Mouse (Mus musculus) WW6 (cell line): ENCODE results near the gene Sesn1.
A peak's percentile ranks its signal among the peaks of the same experiment; 100 is the strongest.
"Not testable (repeated sequence)": the region's sequence is repeated elsewhere in the genome, so short reads cannot be mapped to it uniquely, and the experiment has no call there.

Experiments used
- DNase-seq: peaks from one replicate; pipeline ENCODE4 v3.0.0-alpha.2; 2013; ENCODE audit warnings: low read depth, low spot score

The Sesn1 gene

GRCm38 (mm10) chr10:41912290-41912994 is 102.7 kb downstream of the Sesn1 start:
- DNase-seq: no peak

DNA sequence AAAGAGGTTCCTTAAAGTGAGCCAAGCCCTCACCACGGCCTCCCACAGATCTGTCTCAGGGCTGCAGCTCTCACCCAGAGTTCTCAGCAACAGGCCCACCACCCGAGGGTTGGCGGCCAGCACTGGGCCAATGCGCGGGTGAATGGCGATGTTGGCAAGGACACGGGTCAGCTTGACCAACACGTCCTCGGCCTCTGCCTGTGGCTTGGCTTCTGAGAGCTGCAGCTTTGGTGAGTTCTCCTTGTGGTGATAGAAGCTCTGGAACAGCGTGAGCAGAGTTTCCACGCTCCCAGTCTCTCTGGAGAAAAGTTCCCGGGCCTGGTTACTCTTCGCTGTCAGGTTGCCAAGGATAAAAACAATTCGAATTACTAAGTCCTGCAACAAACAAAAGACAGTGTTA is 117.0 kb downstream of the Sesn1 start:
- DNase-seq: no peak

DNA sequence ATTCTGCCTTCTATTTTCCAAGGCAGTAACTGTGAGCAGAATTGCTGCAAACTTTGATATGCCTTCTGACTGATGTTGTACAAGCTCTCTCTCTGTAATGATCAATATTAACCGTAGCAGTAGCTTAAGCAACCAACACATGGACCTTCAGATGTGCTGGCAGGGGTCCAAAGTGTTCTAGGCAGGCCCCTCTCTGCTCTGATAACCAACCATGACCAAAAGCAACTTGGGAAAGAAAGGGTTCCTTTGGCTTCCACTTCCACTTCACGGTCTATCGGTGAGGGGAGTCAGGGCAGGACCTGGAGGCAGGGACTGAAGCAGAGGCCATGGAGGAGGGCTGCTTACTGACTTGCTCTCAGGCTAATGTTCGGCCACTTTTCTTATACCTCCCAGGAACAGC is 121.2 kb downstream of the Sesn1 start:
- DNase-seq: no peak

GRCm38 (mm10) chr10:41931962-41932361 is 122.2 kb downstream of the Sesn1 start:
- DNase-seq: no peak

- DNase-seq: no peak
These were observed 123.2 kb downstream of the Sesn1 start for GRCm38 (mm10) chr10:41932943-41933342.

DNA sequence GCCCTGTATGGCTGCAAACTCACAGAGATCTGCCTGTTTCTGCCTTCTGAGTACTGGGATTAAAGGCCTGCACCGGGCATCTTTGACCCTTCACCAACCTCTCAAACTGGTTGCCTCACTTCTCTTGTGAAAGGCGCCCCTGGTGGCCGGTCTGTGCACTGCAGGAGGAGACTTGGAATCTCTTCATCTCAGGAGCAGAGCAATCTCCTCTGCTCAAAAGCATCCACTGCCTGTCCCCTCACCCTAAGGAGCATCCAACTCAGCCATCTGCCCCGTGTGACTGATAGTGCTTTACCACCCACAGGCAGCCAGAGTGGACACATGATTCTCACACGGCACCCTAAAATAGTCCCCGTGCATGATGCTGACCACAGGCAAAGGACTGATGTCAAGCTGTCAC is 123.8 kb downstream of the Sesn1 start:
- peak; percentile 28 for DNase-seq

GRCm38 (mm10) chr10:41934633-41935475 is 125.1 kb downstream of the Sesn1 start:
- no peak for DNase-seq

GRCm38 (mm10) chr10:41935476-41935829 is 125.7 kb downstream of the Sesn1 start:
- DNase-seq: no peak

- no peak for DNase-seq
These were observed 126.4 kb downstream of the Sesn1 start for GRCm38 (mm10) chr10:41936100-41936499.

DNA sequence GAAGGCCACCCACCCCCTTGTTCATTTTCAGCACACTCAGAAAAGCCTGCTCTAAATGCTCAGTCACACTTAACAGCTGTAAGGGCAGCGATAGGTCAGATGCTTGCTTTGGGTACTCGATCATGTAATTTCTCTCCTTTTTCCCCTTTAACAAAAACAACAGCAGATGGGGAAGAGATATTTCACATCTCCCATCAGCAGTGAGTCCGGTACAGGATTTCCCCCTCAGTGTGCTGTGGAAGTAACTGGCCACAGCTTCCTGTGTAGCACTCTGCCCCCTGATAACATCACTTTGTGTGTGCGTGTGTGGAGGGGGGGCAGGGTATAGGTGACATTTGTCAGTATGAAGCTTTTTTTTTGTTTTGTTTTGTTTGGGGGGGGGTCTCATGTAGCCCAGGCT is 127.4 kb downstream of the Sesn1 start:
- no peak for DNase-seq

DNA sequence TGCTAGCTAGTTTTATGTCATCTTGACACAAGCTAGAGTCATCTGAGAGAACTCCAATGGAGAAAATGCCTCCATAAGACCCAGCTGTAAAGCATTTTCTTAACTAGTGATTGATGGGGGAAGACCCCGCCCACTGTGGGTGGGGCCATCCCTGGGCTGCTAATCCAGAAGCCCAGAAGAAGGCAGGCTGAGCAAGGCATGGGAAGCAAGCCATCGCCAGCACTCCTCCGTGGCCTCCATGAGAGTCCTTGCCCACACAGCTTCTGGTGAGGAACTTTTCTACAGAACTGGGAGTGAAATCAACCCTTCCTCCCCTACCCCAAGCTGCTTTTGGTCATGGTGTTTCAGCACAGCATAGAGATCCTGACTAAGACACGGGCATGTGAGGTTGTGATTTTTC is 129.4 kb downstream of the Sesn1 start:
- no peak for DNase-seq

DNA sequence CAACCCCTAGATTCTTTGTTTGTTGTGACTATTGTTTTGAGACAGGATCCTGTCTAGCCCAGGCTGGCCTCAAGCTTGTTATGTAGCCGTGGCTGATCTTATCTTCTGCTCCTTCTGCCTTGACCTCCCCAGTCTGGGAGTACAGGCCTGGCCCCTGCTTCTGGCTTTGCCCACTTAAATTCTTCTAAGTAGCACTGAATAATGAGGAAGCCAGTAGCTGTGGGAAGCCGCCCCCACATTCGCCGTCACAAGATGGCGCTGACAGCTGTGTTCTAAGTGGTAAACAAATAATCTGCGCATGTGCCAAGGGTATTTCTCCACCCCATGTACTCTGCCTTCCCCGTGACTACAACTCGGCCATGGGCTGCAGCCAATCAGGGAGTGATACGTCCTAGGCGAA is 142.6 kb downstream of the Sesn1 start:
- not testable (repeated sequence) for DNase-seq

- no peak for DNase-seq
These were observed 143.3 kb downstream of the Sesn1 start for GRCm38 (mm10) chr10:41952850-41953527.

DNA sequence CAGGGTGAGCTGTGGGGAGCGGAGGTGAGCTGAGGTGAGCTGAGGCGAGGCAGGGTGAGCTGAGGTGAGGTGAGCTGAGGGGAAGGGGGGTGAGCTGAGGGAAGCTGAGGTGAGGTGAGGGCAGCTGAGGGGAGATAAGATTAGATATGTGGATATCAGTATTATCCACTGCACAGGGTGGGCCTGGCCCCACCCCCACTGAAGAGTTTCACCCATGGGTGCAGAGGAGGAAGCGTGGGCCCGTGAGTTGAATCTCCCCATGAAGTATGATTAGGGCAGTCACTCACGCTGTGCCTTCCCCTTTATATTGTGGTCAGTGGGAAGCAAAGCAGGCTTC is 143.8 kb downstream of the Sesn1 start:
- DNase-seq: no peak

- DNase-seq: no peak
These were observed 147.9 kb downstream of the Sesn1 start for GRCm38 (mm10) chr10:41957421-41958225.
